Mouse (Mus musculus): ENCODE results near the gene Tek. TPM values are rescaled to one million over a fixed set of nuclear protein-coding genes. Genes with fewer than 3 reads are reported as not detected.

The Tek gene
- polyA plus RNA-seq, 1 experiment, result 8.7 TPM

DNA sequence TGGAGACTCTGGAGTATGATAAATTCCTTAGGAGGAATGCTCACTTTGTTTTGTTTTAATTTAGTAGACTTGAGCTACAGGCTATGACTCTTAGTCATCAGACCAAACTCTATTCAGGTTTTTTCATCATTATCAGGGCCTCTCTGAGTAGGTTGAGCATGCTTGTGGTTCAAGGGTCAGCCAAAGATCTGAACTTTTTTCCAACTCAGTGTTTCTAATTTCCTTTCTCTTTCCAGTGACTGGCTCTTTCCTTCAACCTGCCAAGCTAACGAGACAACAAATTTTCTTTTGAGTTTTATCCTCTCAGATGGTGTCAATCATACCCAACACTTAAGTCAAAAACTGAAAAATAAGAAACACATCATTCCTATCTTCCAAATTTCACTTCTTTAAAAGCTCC is 71.5 kb downstream of the Tek start:
- DNase-seq (ENCODE audit: low read depth), result no peak
- no peak for TF ChIP-seq CTCF (IDR thresholded peaks at IDR 0.05; ENCODE audit: borderline replicate concordance, extremely low read depth, insufficient read depth, insufficient read length)
- no peak for TF ChIP-seq POLR2A (IDR thresholded peaks at IDR 0.05; ENCODE audit: borderline replicate concordance, extremely low read depth, insufficient read depth, insufficient read length, poor library complexity, severe bottlenecking)

DNA sequence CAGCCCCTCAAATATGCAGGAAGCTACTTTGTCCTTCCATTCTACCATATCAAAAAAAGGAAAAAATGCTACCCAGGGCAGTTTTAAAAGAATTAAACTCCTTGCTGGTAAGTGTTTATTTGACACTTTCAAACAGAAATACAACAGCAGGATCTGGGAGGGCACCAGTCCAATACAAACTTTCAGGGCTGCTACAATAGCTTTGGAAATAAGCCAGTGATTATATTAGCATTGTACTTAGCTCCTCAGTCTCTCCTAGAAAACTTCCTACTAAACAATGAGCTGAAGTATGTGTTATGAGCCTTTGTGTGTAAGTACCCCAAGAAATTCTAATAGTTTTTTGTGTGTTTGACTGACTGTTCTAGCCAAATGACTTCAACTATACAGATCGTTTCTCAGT is 87.8 kb downstream of the Tek start:
- DNase-seq (ENCODE audit: low read depth), result no peak
- TF ChIP-seq POLR2A (IDR thresholded peaks at IDR 0.05; ENCODE audit: borderline replicate concordance, extremely low read depth, insufficient read depth, insufficient read length, poor library complexity, severe bottlenecking) (no peak), CTCF (IDR thresholded peaks at IDR 0.05; ENCODE audit: borderline replicate concordance, extremely low read depth, insufficient read depth, insufficient read length) (no peak)

DNA sequence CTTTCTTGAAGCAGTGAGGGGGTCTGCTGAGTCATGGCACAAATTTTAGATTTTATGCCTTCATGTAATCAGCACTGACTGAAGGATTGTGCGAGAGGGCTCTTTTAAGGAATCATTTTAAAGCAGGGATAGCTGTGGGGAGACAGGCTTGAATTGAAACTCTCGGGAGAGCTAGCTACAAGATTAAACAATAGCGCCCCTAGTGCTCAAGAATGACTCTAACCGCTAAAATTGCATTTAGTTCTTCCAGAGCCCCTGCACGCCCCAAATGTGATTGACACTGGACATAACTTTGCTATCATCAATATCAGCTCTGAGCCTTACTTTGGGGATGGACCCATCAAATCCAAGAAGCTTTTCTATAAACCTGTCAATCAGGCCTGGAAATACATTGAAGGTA is 88.3 kb downstream of the Tek start:
- peak; percentile 31 for DNase-seq (ENCODE audit: low read depth)
- no peak for TF ChIP-seq POLR2A (IDR thresholded peaks at IDR 0.05; ENCODE audit: borderline replicate concordance, extremely low read depth, insufficient read depth, insufficient read length, poor library complexity, severe bottlenecking)
- peak; percentile 25; the same call in 1 of the 2 replicates for TF ChIP-seq CTCF (IDR thresholded peaks at IDR 0.05; ENCODE audit: borderline replicate concordance, extremely low read depth, insufficient read depth, insufficient read length)

DNA sequence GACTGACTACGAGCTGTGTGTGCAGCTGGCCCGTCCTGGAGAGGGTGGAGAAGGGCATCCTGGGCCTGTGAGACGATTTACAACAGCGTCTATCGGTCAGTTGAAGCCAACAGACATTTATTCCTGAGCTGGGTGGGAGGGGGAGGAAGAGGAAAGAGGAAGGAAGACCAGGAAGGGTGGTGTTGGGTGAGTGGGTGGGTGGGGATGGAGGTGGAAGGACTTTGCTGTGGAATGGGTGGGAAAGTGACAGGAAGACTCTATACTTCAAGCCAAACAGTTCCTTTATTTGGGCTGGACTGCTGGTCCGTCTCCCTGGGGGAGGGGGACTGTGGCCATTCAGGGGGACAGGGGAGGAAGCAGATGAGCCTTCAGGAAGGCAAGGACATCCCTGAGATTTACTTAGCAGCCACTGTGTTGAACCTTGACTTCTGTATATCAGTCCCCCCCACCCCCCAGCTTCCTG is 90.9 kb downstream of the Tek start:
- DNase-seq (ENCODE audit: low read depth), result no peak
- TF ChIP-seq POLR2A (IDR thresholded peaks at IDR 0.05; ENCODE audit: borderline replicate concordance, extremely low read depth, insufficient read depth, insufficient read length, poor library complexity, severe bottlenecking), result no peak
- no peak for TF ChIP-seq CTCF (IDR thresholded peaks at IDR 0.05; ENCODE audit: borderline replicate concordance, extremely low read depth, insufficient read depth, insufficient read length)

DNA sequence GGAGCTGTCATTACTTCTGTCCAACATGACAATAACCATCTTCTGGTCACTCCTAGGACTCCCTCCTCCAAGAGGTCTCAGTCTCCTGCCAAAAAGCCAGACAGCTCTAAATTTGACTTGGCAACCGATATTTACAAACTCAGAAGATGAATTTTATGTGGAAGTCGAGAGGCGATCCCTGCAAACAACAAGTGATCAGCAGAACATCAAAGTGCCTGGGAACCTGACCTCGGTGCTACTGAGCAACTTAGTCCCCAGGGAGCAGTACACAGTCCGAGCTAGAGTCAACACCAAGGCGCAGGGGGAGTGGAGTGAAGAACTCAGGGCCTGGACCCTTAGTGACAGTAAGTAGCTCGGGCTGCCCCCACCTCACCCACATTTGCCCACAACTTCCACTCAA is 98.0 kb downstream of the Tek start:
- TF ChIP-seq POLR2A (IDR thresholded peaks at IDR 0.05; ENCODE audit: borderline replicate concordance, extremely low read depth, insufficient read depth, insufficient read length, poor library complexity, severe bottlenecking), result no peak
- no peak for TF ChIP-seq CTCF (IDR thresholded peaks at IDR 0.05; ENCODE audit: borderline replicate concordance, extremely low read depth, insufficient read depth, insufficient read length)
- DNase-seq (ENCODE audit: low read depth), result no peak

DNA sequence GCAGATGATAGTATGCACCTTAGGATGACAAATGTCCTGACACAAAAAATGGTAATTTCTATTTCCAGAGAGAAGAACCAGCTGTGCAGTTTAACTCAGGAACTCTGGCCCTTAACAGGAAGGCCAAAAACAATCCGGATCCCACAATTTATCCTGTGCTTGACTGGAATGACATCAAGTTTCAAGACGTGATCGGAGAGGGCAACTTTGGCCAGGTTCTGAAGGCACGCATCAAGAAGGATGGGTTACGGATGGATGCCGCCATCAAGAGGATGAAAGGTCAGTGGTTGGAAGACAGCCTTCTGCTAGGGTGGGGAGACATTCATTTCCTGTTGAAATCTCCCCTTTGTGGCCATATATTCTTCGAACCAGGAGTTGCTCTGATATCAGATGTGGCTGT is 114.2 kb downstream of the Tek start:
- TF ChIP-seq CTCF (IDR thresholded peaks at IDR 0.05; ENCODE audit: borderline replicate concordance, extremely low read depth, insufficient read depth, insufficient read length) (no peak), POLR2A (IDR thresholded peaks at IDR 0.05; ENCODE audit: borderline replicate concordance, extremely low read depth, insufficient read depth, insufficient read length, poor library complexity, severe bottlenecking) (no peak)

DNA sequence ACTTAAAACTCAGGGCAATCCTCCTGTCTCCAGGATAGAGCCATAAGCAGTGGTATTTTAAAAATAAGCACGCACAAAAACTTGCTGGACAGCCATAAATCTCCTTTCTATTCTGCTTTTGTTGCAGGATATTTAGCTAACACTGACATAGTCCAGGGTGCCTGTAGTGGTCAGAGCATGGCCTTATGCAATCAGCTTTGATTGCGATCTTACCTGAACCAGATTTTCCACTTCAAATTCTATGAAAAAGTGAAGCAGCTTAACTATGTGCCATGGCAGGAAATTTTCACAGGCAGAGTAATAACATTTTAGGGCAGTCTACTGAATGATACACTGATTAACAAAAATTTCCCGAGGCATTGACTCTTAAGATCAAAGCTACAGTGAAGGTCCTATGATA is 115.2 kb downstream of the Tek start:
- TF ChIP-seq POLR2A (IDR thresholded peaks at IDR 0.05; ENCODE audit: borderline replicate concordance, extremely low read depth, insufficient read depth, insufficient read length, poor library complexity, severe bottlenecking), result no peak
- no peak for TF ChIP-seq CTCF (IDR thresholded peaks at IDR 0.05; ENCODE audit: borderline replicate concordance, extremely low read depth, insufficient read depth, insufficient read length)
- DNase-seq (ENCODE audit: low read depth), result no peak

More for the DNA sequence above, 114.2 kb downstream of the Tek start:
- no peak for DNase-seq (ENCODE audit: low read depth)

DNA sequence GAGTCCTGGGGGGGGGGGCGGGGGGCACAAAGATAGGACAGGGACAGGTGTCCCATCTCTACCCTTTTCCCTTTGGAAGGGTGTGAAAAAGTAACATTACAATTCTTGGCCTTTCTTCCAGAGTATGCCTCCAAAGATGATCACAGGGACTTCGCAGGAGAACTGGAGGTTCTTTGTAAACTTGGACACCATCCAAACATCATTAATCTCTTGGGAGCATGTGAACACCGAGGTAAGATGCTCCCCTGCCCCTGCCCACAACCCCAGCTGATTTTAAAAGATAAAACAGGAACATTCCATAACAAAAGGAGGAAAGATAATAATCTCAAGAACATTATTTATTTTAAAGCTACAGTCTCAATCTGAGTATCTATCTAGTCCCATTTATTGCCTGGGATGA is 116.1 kb downstream of the Tek start:
- no peak for DNase-seq (ENCODE audit: low read depth)
- TF ChIP-seq POLR2A (IDR thresholded peaks at IDR 0.05; ENCODE audit: borderline replicate concordance, extremely low read depth, insufficient read depth, insufficient read length, poor library complexity, severe bottlenecking), result no peak
- no peak for TF ChIP-seq CTCF (IDR thresholded peaks at IDR 0.05; ENCODE audit: borderline replicate concordance, extremely low read depth, insufficient read depth, insufficient read length)

DNA sequence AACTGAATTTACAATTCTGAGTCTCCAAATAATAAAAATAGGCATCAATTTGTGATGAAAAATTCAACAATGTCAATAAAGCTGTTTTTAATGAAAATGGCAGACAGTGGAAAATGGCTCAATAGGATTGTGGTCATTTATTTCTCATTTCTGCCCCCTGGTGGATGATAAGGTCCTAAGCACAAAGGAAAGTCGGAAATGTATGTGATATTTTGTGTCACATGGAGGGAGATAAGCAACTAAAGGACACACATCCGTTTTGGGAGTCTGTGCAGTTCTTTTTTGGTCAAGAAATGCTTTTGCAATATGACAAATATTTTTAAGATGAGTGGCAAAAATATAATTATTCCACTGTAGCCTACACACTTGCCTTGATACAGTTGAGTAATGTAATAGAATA is 161.7 kb downstream of the Tek start:
- TF ChIP-seq CTCF (IDR thresholded peaks at IDR 0.05; ENCODE audit: borderline replicate concordance, extremely low read depth, insufficient read depth, insufficient read length), result no peak
- TF ChIP-seq POLR2A (IDR thresholded peaks at IDR 0.05; ENCODE audit: borderline replicate concordance, extremely low read depth, insufficient read depth, insufficient read length, poor library complexity, severe bottlenecking), result no peak
- peak; percentile 18 for DNase-seq (ENCODE audit: low read depth)

DNA sequence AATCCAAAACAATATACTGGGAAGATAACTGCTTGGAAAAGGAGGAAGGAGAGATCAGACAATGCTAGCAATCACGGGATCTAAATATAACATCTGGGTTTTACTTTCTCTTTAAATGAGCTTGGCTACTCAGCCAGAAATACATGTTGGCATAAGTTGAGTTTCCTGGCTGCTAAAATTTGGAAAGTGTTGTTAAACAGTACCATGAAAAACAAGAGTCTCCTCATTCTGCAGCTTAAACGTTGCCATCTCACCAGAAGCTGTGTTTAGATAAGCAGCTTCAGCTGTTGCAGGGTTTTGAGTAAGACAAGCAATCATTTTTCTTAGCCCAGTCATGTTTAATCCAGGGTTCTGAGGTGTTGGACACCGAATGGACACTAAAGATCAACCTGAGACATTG is 162.7 kb downstream of the Tek start:
- no peak for TF ChIP-seq POLR2A (IDR thresholded peaks at IDR 0.05; ENCODE audit: borderline replicate concordance, extremely low read depth, insufficient read depth, insufficient read length, poor library complexity, severe bottlenecking)
- no peak for TF ChIP-seq CTCF (IDR thresholded peaks at IDR 0.05; ENCODE audit: borderline replicate concordance, extremely low read depth, insufficient read depth, insufficient read length)
- DNase-seq (ENCODE audit: low read depth), result no peak

Other genes starting within 250 kb of the Tek start
- 0.16 and 0.21 TPM in 2 replicates for gene Gm10306, start 182.7 kb upstream of the Tek start, polyA plus RNA-seq (2012; rRNA removed)
- gene Caap1, start 182.5 kb upstream of the Tek start, polyA plus RNA-seq (2012; rRNA removed), result 14.7 and 15.0 TPM in 2 replicates
- 49.7 and 54.8 TPM in 2 replicates for gene Plaa, start 136.0 kb upstream of the Tek start, polyA plus RNA-seq (2012; rRNA removed)
- gene Ift74, start 124.8 kb upstream of the Tek start, polyA plus RNA-seq (2012; rRNA removed), result 13.1 and 17.1 TPM in 2 replicates
- gene Lrrc19, start 89.1 kb upstream of the Tek start, polyA plus RNA-seq (2012; rRNA removed), result not detected in 2 replicates
- gene Eqtn, start 189.6 kb downstream of the Tek start, polyA plus RNA-seq (2012; rRNA removed), result 0.35 and 0.66 TPM in 2 replicates
- 18.6 and 20.0 TPM in 2 replicates for gene Mysm1, start 239.8 kb downstream of the Tek start, polyA plus RNA-seq (2012; rRNA removed)

Data from brain, embryonic 14.5 days (tissue).